Mouse (Mus musculus): Measurements from ENCODE around the gene Slc7a3. TPM values are rescaled to one million over a fixed set of nuclear protein-coding genes. Genes with fewer than 3 reads are reported as not detected.
"Not testable (repeated sequence)": the region's sequence is repeated elsewhere in the genome, so short reads cannot be mapped to it uniquely, and the experiment has no call there.

The Slc7a3 gene
- polyA plus RNA-seq (2012; ENCODE audit: insufficient read depth, insufficient read length, low replicate concordance, missing spikeins), result not detected in 2 replicates

DNA sequence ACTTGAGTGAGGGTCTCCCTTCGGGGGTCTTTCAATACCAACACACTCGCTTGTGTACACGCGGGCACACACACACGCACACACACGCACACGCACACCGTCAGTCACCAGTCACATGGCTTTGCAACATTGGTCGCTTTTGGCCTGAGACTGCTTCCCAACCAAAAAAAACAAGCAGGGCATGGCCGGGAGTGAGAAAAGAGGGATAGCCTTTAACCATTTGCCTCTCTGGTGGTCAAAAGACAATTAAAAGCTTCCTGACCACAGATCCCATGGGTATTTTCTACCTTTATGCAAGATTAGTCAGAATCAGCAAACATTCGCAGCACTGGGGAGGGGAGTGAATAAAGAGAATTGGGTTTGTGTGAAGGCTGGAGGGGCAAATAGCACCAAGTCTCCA lies at the start of gene Slc7a3:
Gene Slc7a3, minus strand, starts transcription at position 101 of the 400 bp plus-strand sequence.
- Histone ChIP-seq H3K27ac (ENCODE audit: insufficient read depth, low read depth, low read length) (no peak within 1 kb of the TSS), H3K4me1 (ENCODE audit: control insufficient read depth, insufficient read depth, low read length) (peaks cover 7% of the 10 kb centered on the region; the same call in 1 of the 2 replicates), H3K4me3 (ENCODE audit: insufficient read depth, low read depth, low read length) (0 out of 2 replicates have a peak within 1 kb of the TSS, but pooled peaks have one; percentile 10)
- TF ChIP-seq POLR2A (IDR thresholded peaks at IDR 0.05; ENCODE audit: insufficient read depth, low read depth, low read length), result no peak
- TF ChIP-seq CTCF (IDR thresholded peaks at IDR 0.05; ENCODE audit: insufficient read depth, low read depth, low read length), result no peak
- WGBS, result 44% methylated on average over 11 of the region's 11 CpGs

DNA sequence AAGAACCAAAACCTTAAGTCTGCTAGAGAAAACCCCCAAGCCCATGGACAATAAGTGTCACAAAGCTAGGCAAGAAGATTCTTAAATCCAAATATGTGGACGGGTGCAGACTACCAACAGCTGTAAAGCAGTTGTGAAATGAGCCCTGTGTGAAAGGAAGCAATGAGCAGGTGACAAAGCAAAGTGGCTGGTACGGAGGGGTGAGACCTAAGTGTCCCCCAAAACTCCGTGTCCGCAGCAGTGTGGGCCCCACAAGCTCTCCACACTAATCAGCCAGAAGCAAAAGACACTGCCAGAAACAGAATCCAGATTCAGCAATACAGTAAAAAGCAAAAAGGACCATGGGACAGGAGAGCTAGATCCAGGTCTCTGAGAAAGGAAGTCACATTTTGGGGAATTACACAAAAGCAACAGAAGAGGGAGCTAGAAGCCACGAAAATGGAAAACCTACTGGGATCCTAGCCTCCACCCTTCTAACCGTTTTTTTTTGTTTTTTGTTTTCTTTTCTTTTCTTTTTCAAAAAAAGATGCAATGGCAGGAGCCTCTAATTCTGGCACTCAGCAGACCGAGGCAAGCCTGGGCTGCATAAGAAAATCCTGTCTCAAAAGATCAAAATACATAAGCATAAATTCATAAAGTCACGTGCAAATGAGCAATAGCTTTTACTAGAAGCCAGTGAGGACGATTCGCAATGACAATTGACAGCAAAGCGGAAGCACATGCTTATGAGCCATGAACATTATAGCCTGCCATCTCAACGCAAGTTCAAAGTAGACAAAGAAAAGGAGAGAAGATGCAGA lies 46.4 kb upstream of the Slc7a3 start:
- Histone ChIP-seq H3K27ac (ENCODE audit: insufficient read depth, low read depth, low read length) (peak overlapping the region; percentile 26; the same call in 1 of the 2 replicates), H3K4me1 (ENCODE audit: control insufficient read depth, insufficient read depth, low read length) (no peaks in the 10 kb centered on the region)

DNA sequence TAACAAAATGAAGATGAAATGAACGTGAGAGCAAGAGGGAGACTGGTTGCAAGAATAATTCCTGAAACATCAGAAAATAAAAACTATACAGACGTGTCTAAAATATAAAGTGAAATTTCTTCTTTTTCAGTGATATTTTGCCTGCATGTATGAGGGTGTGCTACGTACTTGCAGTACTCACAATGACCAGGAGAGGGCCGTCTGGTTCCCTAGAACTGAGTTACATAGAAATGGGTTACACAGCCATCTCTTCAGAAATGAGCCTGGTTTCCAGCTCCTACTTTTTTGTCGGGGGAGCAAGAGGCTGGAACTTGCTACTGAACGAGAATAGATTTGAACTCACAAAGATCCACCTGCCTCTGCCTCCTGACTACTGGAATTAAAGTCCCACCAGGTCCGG lies 45.2 kb upstream of the Slc7a3 start:
- TF ChIP-seq CTCF (IDR thresholded peaks at IDR 0.05; ENCODE audit: insufficient read depth, low read depth, low read length) (no peak), POLR2A (IDR thresholded peaks at IDR 0.05; ENCODE audit: insufficient read depth, low read depth, low read length) (no peak)
- 25% methylated on average over 7 of the region's 7 CpGs for WGBS

More for the DNA sequence above, 46.4 kb upstream of the Slc7a3 start:
- H3K4me3 ChIP-seq (ENCODE audit: insufficient read depth, low read depth, low read length), result no peak overlapping the region
- WGBS, result 24% methylated on average over 12 of the region's 12 CpGs
- no peak for TF ChIP-seq CTCF (IDR thresholded peaks at IDR 0.05; ENCODE audit: insufficient read depth, low read depth, low read length)
- TF ChIP-seq POLR2A (IDR thresholded peaks at IDR 0.05; ENCODE audit: insufficient read depth, low read depth, low read length), result no peak

DNA sequence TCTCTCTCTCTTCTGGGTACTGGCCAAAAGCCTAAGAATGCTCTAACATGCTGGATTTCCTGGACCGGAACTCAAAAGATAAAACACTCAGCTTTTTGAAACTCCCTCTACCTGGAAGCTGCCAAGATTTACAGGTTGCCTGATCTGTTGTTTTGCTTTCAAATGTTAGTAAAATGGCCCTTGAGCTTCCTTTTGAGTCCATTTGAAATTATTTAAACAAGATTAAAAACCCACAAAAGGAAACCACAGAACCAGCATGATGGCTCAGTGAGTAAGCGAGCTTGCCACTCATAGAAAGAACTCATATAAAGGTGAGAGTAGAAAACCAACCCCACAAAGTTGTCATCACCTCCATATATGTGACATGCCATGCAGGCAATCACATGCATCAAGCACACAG lies 42.7 kb upstream of the Slc7a3 start:
- no peak overlapping the region for H3K27ac ChIP-seq (ENCODE audit: insufficient read depth, low read depth, low read length)
- no peak overlapping the region for H3K4me3 ChIP-seq (ENCODE audit: insufficient read depth, low read depth, low read length)
- 65% methylated on average over 2 of the region's 2 CpGs for WGBS
- TF ChIP-seq CTCF (IDR thresholded peaks at IDR 0.05; ENCODE audit: insufficient read depth, low read depth, low read length), result no peak
- no peak for TF ChIP-seq POLR2A (IDR thresholded peaks at IDR 0.05; ENCODE audit: insufficient read depth, low read depth, low read length)
- H3K4me1 ChIP-seq (ENCODE audit: control insufficient read depth, insufficient read depth, low read length), result no peaks in the 10 kb centered on the region

More for the DNA sequence above, 45.2 kb upstream of the Slc7a3 start:
- H3K4me1 ChIP-seq (ENCODE audit: control insufficient read depth, insufficient read depth, low read length), result no peaks in the 10 kb centered on the region
- H3K4me3 ChIP-seq (ENCODE audit: insufficient read depth, low read depth, low read length), result no peak overlapping the region
- H3K27ac ChIP-seq (ENCODE audit: insufficient read depth, low read depth, low read length), result no peak overlapping the region

DNA sequence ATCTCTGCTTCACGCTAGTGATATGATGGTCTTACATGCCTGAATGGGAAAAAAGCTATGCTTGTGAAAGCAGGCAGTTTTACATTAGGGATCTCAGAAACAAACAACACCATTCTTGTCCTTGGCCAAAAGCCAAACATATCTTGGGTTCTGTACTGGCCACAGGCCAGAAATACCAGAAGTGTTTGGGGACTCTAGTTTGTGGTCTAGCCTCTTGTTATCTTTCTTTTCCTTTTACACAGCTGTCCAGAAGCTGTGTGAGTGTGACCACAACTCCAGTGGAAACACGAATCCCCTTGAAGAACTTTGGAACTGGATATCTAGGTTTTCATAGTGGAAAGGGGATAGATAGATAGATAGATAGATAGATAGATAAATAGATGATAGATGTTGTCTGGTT lies 41.2 kb upstream of the Slc7a3 start:
- Histone ChIP-seq H3K4me1 (ENCODE audit: control insufficient read depth, insufficient read depth, low read length) (no peaks in the 10 kb centered on the region), H3K27ac (ENCODE audit: insufficient read depth, low read depth, low read length) (no peak overlapping the region), H3K4me3 (ENCODE audit: insufficient read depth, low read depth, low read length) (no peak overlapping the region)
- TF ChIP-seq CTCF (IDR thresholded peaks at IDR 0.05; ENCODE audit: insufficient read depth, low read depth, low read length), result no peak
- TF ChIP-seq POLR2A (IDR thresholded peaks at IDR 0.05; ENCODE audit: insufficient read depth, low read depth, low read length), result no peak
- 61% methylated on average over 2 of the region's 2 CpGs for WGBS

DNA sequence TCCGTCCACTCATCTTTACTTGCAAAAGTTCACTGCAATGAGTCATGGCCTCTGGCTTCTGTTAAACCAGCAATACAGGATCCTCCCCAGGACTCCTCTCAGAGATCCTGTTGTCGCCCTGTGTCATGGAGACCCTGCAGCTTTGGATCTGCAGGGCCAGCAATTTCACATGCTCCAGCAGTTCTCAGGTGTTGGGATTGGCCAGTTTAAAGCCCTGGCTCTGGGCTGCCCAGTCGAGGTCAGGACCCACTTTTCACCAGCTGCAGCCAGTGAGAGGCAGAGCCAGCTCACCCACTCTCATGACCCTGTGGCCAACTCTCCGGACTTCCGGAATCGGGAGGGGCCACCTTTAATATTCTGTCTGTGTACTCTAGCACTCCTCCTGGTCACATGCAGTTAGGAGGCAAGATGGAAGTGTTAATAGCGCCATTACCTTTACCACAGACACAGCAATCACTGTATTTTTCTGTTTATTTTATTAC lies 40.7 kb upstream of the Slc7a3 start:
- no peak overlapping the region for H3K4me3 ChIP-seq (ENCODE audit: insufficient read depth, low read depth, low read length)
- H3K27ac ChIP-seq (ENCODE audit: insufficient read depth, low read depth, low read length), result no peak overlapping the region
- WGBS, result 67% methylated on average over 7 of the region's 7 CpGs
- H3K4me1 ChIP-seq (ENCODE audit: control insufficient read depth, insufficient read depth, low read length), result no peaks in the 10 kb centered on the region
- TF ChIP-seq POLR2A (IDR thresholded peaks at IDR 0.05; ENCODE audit: insufficient read depth, low read depth, low read length) (no peak), CTCF (IDR thresholded peaks at IDR 0.05; ENCODE audit: insufficient read depth, low read depth, low read length) (no peak)

DNA sequence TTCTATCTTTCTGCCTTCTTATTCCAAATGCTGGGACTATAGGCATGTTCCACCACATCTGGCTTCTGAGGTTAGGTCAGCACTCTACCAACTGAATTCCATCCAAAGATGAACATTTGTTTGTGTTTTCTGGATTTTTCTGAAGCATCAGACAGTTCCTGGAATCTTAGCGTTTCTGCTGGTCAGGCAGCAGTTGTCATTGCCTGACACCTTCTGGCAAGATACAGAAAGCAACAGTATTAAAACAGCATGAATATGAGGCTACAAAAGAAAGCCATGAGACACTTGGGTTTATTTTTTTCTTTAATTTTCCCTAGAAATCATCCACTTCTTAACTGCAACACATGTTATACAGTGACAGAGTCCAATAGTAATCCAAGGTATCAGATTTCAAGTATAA lies 34.7 kb upstream of the Slc7a3 start:
- 37% methylated on average over 1 of the region's 1 CpGs for WGBS
- Histone ChIP-seq H3K27ac (ENCODE audit: insufficient read depth, low read depth, low read length) (no peak overlapping the region), H3K4me1 (ENCODE audit: control insufficient read depth, insufficient read depth, low read length) (no peaks in the 10 kb centered on the region), H3K4me3 (ENCODE audit: insufficient read depth, low read depth, low read length) (no peak overlapping the region)
- TF ChIP-seq CTCF (IDR thresholded peaks at IDR 0.05; ENCODE audit: insufficient read depth, low read depth, low read length), result no peak
- TF ChIP-seq POLR2A (IDR thresholded peaks at IDR 0.05; ENCODE audit: insufficient read depth, low read depth, low read length), result no peak

DNA sequence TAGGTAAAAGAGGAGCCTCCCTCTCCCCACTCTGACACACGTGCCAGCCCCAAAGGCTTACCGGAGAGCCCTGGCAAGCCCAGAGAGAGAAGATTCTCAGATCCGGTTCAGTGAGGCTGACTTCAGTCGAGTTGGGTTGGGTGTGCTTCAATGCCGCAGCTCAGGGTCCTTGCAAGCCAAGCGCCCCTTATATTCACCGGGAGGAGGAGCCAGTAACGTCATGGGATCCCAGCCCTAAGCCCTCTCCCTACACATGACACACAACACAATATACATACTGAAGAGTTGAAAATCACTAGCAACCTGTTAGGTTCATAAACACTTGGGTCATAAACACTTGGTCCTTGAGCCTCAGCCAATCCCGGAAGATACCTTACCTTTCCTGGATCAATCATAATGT lies 609 bp downstream of the Slc7a3 start:
- H3K4me1 ChIP-seq (ENCODE audit: control insufficient read depth, insufficient read depth, low read length); H3K27ac ChIP-seq (ENCODE audit: insufficient read depth, low read depth, low read length): not testable (repeated sequence)
- H3K4me3 ChIP-seq (ENCODE audit: insufficient read depth, low read depth, low read length), result 0 out of 2 replicates have a peak overlapping the region, but pooled peaks have one; percentile 10
- 25% methylated on average over 9 of the region's 9 CpGs for WGBS

DNA sequence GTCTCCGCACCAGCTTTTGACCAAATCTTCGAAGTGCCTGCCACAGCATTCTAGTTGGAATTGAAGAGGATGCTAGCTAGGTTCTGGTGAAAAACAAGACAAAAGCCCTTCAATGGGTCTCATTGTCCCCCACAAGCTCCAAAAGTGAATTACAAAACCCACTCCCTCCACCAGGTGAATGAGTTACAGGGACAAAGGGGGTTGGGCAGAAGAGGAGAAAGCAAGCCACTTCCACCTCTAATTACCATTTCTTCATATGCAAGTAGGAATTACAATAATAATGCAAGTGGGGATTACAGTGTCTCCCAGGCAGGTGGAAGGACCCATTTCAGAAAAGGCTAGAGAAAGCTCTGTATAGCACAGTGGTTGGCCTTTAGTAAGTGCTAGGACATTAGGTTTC lies 1.6 kb downstream of the Slc7a3 start:
- no peak overlapping the region for H3K4me3 ChIP-seq (ENCODE audit: insufficient read depth, low read depth, low read length)
- H3K27ac ChIP-seq (ENCODE audit: insufficient read depth, low read depth, low read length), result no peak overlapping the region
- WGBS, result 77% methylated on average over 2 of the region's 2 CpGs
- no peak for TF ChIP-seq POLR2A (IDR thresholded peaks at IDR 0.05; ENCODE audit: insufficient read depth, low read depth, low read length)
- no peak for TF ChIP-seq CTCF (IDR thresholded peaks at IDR 0.05; ENCODE audit: insufficient read depth, low read depth, low read length)
- H3K4me1 ChIP-seq (ENCODE audit: control insufficient read depth, insufficient read depth, low read length), result peaks cover 7% of the 10 kb centered on the region; the same call in 1 of the 2 replicates

Measured in olfactory bulb, adult 2 months (tissue).